Mouse (Mus musculus): Measurements from ENCODE around the gene Snx20.

- TF ChIP-seq ZNF384 (IDR thresholded peaks at IDR 0.05; ENCODE audit: low read depth, low read length) (no peak), ZC3H11A (IDR thresholded peaks at IDR 0.05; ENCODE audit: borderline replicate concordance, low read depth, low read length) (no peak), HCFC1 (IDR thresholded peaks at IDR 0.05; ENCODE audit: borderline replicate concordance, insufficient read depth, low read length) (no peak)
Observed at GRCm38 (mm10) chr8:88590226-88590625, 45.7 kb downstream of the Snx20 start.

Data from ES-E14 (cell line).